Mouse (Mus musculus): ENCODE measurements at regions not wholly inside any gene's neighbourhood (a gene's known extent, or its start where the extent isn't known, plus 50 kb on each side); places are given as distances from the start of the nearest gene placed in this dataset.

DNA sequence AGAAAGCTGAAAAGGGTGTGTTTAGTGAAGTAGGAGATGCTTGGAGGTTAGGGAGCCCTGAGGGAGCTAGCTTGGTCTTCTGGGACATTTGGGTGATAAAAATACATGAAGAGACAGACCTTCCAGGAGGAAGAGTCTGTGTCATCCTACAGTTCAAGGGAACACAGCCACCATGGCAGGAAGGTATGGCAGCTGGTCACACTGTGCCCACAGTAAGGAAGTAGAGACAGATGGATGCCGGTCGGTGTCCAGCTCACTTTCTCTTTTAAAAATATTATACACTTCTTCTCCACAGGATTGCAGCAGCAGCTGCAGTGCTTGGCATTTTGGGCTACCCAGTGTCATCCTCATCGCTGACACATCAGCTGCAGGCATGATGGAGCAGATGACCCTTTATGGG is 63.0 kb downstream of the Rplp1 start:
- no peak overlapping the region for H3K27ac ChIP-seq (ENCODE audit: low read depth, low read length)
- H3K27me3 ChIP-seq (ENCODE audit: insufficient read depth, low read length) = no peaks in the 10 kb centered on the region
- H3K9me3 ChIP-seq (ENCODE audit: low read length) = no peaks in the 10 kb centered on the region
- no peak for ATAC-seq
- no peak overlapping the region for H3K9ac ChIP-seq
- no peak for TF ChIP-seq CTCF (IDR thresholded peaks at IDR 0.05; ENCODE audit: low read depth)
- no peak overlapping the region for H3K4me3 ChIP-seq (ENCODE audit: low read depth, low read length)
- H3K36me3 ChIP-seq (ENCODE audit: insufficient read depth) = no peaks in the 10 kb centered on the region
- H3K4me1 ChIP-seq (ENCODE audit: insufficient read depth) = no peaks in the 10 kb centered on the region
- DNase-seq = no peak
- H3K4me2 ChIP-seq (ENCODE audit: low read depth) = no peak overlapping the region
- 96% methylated on average over 3 of the region's 3 CpGs for WGBS

DNA sequence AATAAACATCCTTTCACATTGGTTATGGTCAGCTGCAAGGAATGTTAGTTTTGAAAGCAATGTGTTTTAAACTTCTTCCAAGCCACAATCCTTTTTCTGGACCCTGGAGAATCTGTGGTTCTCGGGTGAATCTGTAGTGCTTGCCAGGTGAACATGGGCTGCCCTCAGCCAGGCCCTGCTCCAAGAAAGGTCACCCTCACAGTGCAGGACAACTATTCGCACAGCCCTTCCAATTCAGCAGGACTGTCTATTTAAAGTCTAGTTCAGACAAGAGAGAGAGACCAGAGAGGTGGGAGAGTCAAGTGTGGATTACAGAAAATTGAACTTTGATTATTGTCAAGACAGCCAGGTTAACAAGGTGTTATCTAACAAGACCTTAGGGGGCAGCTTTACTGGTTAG is 65.9 kb downstream of the Rplp1 start:
- WGBS = 82% methylated on average over 2 of the region's 2 CpGs
- no peak overlapping the region for H3K4me3 ChIP-seq (ENCODE audit: low read depth, low read length)
- H3K9ac ChIP-seq = no peak overlapping the region
- H3K4me2 ChIP-seq (ENCODE audit: low read depth) = no peak overlapping the region
- H3K36me3 ChIP-seq (ENCODE audit: insufficient read depth) = no peaks in the 10 kb centered on the region
- H3K27ac ChIP-seq (ENCODE audit: low read depth, low read length) = no peak overlapping the region
- no peak for TF ChIP-seq CTCF (IDR thresholded peaks at IDR 0.05; ENCODE audit: low read depth)
- no peak for ATAC-seq
- no peaks in the 10 kb centered on the region for H3K9me3 ChIP-seq (ENCODE audit: low read length)
- H3K27me3 ChIP-seq (ENCODE audit: insufficient read depth, low read length) = no peaks in the 10 kb centered on the region
- no peak for DNase-seq
- no peaks in the 10 kb centered on the region for H3K4me1 ChIP-seq (ENCODE audit: insufficient read depth)

DNA sequence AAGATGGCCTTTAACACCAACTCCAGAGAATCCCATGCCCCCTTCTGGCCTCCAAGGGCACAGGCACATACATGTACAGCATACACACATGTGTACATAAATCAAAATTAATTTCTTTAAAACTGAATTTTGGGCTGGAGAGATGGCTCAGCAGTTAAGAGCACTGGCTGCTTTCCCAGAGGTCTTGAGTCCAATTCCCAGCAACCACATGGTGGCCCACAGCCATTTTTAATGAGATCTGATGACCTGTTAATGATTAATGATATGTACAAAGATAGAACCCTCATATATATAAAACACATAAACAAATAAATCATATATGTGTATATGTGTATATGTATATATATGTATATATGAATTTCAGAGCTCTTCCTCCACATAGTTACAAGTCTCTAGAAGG is 66.8 kb downstream of the Rplp1 start:
- H3K9ac ChIP-seq = no peak overlapping the region
- no peaks in the 10 kb centered on the region for H3K27me3 ChIP-seq (ENCODE audit: insufficient read depth, low read length)
- H3K36me3 ChIP-seq (ENCODE audit: insufficient read depth) = no peaks in the 10 kb centered on the region
- DNase-seq (no peak), ATAC-seq (no peak)
- H3K4me1 ChIP-seq (ENCODE audit: insufficient read depth) = no peaks in the 10 kb centered on the region
- H3K4me2 ChIP-seq (ENCODE audit: low read depth) = no peak overlapping the region
- no peak overlapping the region for H3K4me3 ChIP-seq (ENCODE audit: low read depth, low read length)
- no peak for TF ChIP-seq CTCF (IDR thresholded peaks at IDR 0.05; ENCODE audit: low read depth)
- no peak overlapping the region for H3K27ac ChIP-seq (ENCODE audit: low read depth, low read length)
- no peaks in the 10 kb centered on the region for H3K9me3 ChIP-seq (ENCODE audit: low read length)

DNA sequence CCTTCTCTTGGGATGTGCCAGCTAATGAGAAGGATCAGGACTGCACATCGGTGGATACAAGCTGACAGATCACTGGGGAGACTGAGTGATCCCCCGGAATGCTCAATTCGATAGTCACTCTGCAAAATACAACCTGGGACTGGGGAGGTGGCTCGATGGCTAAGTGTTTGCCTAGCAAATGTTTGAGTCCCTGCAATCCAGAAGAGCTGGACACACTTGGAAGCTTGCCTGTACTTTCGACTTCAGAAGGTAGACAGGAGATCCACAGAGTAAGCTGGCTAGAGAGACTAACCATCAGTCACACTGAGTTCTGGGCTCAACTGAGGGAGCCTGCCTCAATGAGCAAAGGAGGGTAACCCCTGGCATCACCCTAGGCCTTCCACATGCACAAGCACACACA is 69.7 kb downstream of the Rplp1 start:
- TF ChIP-seq CTCF (IDR thresholded peaks at IDR 0.05; ENCODE audit: low read depth) = no peak
- no peaks in the 10 kb centered on the region for H3K4me1 ChIP-seq (ENCODE audit: insufficient read depth)
- H3K9me3 ChIP-seq (ENCODE audit: low read length) = no peaks in the 10 kb centered on the region
- H3K4me3 ChIP-seq (ENCODE audit: low read depth, low read length) = no peak overlapping the region
- no peaks in the 10 kb centered on the region for H3K27me3 ChIP-seq (ENCODE audit: insufficient read depth, low read length)
- DNase-seq (no peak), ATAC-seq (no peak)
- H3K36me3 ChIP-seq (ENCODE audit: insufficient read depth) = no peaks in the 10 kb centered on the region
- H3K9ac ChIP-seq = no peak overlapping the region
- H3K4me2 ChIP-seq (ENCODE audit: low read depth) = no peak overlapping the region
- no peak overlapping the region for H3K27ac ChIP-seq (ENCODE audit: low read depth, low read length)
- WGBS = 87% methylated on average over 5 of the region's 5 CpGs

DNA sequence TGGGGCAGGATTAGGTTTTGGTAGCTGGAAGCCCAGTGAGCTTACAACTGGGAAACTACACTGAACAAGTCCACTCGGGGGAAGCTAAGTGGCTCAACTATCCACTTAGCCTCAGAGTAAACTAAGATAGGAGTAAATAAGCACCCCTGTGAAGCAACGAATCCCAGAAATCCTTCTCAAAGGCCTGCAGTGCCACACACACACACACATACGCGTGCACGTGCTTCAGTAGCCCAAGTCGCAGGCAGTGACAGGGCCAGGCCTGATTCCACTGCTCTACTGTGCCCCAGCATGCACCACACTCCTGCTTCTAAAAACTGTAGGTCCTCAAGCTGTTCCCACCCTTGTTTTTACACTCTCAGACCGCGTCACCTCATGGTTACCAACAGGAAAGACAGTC is 70.2 kb downstream of the Rplp1 start:
- DNase-seq (no peak), ATAC-seq (no peak)
- no peak overlapping the region for H3K27ac ChIP-seq (ENCODE audit: low read depth, low read length)
- no peak for TF ChIP-seq CTCF (IDR thresholded peaks at IDR 0.05; ENCODE audit: low read depth)
- H3K27me3 ChIP-seq (ENCODE audit: insufficient read depth, low read length) = no peaks in the 10 kb centered on the region
- H3K36me3 ChIP-seq (ENCODE audit: insufficient read depth) = no peaks in the 10 kb centered on the region
- H3K4me2 ChIP-seq (ENCODE audit: low read depth) = no peak overlapping the region
- H3K9ac ChIP-seq = no peak overlapping the region
- H3K9me3 ChIP-seq (ENCODE audit: low read length) = no peaks in the 10 kb centered on the region
- WGBS = 57% methylated on average over 8 of the region's 8 CpGs
- H3K4me3 ChIP-seq (ENCODE audit: low read depth, low read length) = no peak overlapping the region
- no peaks in the 10 kb centered on the region for H3K4me1 ChIP-seq (ENCODE audit: insufficient read depth)

DNA sequence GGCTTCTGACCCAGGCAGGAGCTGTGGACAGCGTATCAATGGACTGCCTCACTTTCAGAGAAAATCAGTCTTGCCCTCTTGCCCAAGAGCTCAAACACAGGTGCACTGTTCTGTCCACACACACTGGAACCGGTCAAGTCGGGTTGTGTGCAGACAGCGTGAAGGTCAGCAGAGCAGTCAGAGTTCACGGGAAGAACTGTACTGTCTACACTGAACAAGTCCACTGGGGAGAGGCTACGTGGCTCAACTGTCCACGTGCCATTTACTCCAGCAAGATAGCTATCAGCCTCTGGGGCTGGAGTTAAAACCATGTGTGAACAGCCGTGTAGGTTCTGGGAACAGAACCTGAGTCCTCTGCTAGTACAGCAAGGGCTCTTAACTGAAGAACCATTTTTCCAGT is 70.8 kb downstream of the Rplp1 start:
- 88% methylated on average over 8 of the region's 8 CpGs for WGBS
- H3K4me3 ChIP-seq (ENCODE audit: low read depth, low read length) = no peak overlapping the region
- no peaks in the 10 kb centered on the region for H3K27me3 ChIP-seq (ENCODE audit: insufficient read depth, low read length)
- DNase-seq (no peak), ATAC-seq (no peak)
- H3K9ac ChIP-seq = no peak overlapping the region
- H3K27ac ChIP-seq (ENCODE audit: low read depth, low read length) = no peak overlapping the region
- no peaks in the 10 kb centered on the region for H3K36me3 ChIP-seq (ENCODE audit: insufficient read depth)
- H3K4me1 ChIP-seq (ENCODE audit: insufficient read depth) = no peaks in the 10 kb centered on the region
- H3K4me2 ChIP-seq (ENCODE audit: low read depth) = no peak overlapping the region
- no peak for TF ChIP-seq CTCF (IDR thresholded peaks at IDR 0.05; ENCODE audit: low read depth)
- H3K9me3 ChIP-seq (ENCODE audit: low read length) = no peaks in the 10 kb centered on the region

DNA sequence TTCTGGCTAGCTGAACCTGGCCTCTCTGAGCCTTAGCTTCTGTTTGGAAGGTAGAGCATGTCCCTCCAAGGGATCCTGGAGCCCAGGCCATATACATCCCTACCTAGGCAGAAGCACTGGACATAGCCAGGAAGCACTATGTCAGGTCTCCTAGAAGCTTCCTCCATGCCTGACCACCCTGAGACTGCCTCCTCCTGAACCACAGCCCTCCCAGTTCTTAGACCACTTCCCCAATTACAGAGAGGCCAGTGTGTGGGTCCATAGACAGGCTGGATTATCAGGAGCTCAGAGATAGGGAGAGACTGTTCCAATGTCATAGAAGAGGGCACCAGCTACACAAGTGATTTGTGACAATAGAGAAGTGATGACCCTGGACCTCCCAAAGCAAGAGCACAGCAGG is 72.0 kb downstream of the Rplp1 start:
- Histone ChIP-seq H3K36me3 (ENCODE audit: insufficient read depth) (no peaks in the 10 kb centered on the region), H3K27ac (ENCODE audit: low read depth, low read length) (no peak overlapping the region), H3K9me3 (ENCODE audit: low read length) (no peaks in the 10 kb centered on the region), H3K9ac (no peak overlapping the region), H3K4me2 (ENCODE audit: low read depth) (no peak overlapping the region), H3K4me3 (ENCODE audit: low read depth, low read length) (no peak overlapping the region), H3K27me3 (ENCODE audit: insufficient read depth, low read length) (no peaks in the 10 kb centered on the region), H3K4me1 (ENCODE audit: insufficient read depth) (no peaks in the 10 kb centered on the region)
- no peak for TF ChIP-seq CTCF (IDR thresholded peaks at IDR 0.05; ENCODE audit: low read depth)
- DNase-seq (no peak), ATAC-seq (no peak)

DNA sequence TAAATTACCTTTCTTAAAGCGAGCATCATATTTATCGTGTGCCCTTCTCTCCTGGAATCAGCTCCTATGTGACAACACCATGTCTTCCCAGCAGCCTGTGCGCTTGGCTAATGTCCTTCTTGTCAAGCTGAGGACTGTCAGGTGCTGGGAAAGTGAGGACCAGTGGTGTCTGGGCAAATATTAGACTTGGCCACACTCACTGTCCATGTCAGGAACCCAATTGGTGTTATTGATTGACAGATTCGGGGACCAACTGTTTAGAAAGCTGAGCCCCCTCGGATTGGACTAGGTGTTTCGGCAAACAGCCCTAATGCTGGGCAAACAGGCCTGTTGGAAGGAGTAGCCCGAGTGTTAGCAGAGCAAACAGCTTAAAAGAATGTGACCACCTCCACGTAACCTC is 73.1 kb downstream of the Rplp1 start:
- Histone ChIP-seq H3K9me3 (ENCODE audit: low read length) (no peaks in the 10 kb centered on the region), H3K27me3 (ENCODE audit: insufficient read depth, low read length) (no peaks in the 10 kb centered on the region), H3K4me3 (ENCODE audit: low read depth, low read length) (no peak overlapping the region), H3K4me2 (ENCODE audit: low read depth) (no peak overlapping the region), H3K9ac (no peak overlapping the region), H3K27ac (ENCODE audit: low read depth, low read length) (no peak overlapping the region), H3K36me3 (ENCODE audit: insufficient read depth) (no peaks in the 10 kb centered on the region), H3K4me1 (ENCODE audit: insufficient read depth) (no peaks in the 10 kb centered on the region)
- DNase-seq (no peak), ATAC-seq (no peak)
- WGBS = 91% methylated on average over 8 of the region's 8 CpGs
- TF ChIP-seq CTCF (IDR thresholded peaks at IDR 0.05; ENCODE audit: low read depth) = no peak
